29 mouse cellular contexts compared by ENCODE assay signal in the genomic region with DNA sequence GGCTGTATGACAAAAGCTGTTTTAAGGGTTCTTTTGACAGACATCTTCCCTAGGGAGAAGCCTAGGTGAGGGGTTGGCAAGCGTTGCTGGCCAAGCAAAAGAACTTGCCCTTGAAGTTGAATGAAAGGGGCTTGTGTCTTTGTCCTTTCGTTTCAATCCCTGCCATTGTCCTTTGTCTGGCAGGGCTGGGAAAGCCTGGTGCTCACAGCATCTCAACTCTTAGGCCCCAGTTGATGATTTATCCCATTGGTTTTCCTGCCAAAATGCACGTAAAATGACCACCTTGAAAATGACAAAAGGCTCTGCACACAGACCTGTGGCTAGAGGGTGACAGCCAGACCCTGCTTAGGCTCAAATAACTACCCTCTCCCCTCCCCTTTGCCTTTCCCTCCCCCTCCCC.
DNase-seq lines count a peak whose midpoint lies in the region; ATAC-seq and TF ChIP-seq lines count a peak whose summit lies in the region.
"Had no signal": no experiment of that assay in that cellular context is flagged by ENCODE, and none has a peak within 500 bp of the region (broad histone marks: within the 10 kb centered on the region; RNA-seq: fewer than 3 reads in every experiment).

No protein-coding gene starts in this region.

- peaks cover 28% of the 10 kb centered on the region for H3K4me1 ChIP-seq in hindbrain, embryonic 10.5 days (replicated peaks)
- H3K4me1 ChIP-seq in hindbrain, embryonic 14.5 days (replicated peaks; ENCODE audit: control insufficient read depth, insufficient read depth, low read length) = no peaks in the 10 kb centered on the region
- peaks cover 12% of the 10 kb centered on the region for H3K4me1 ChIP-seq in liver, postnatal 0 days (ENCODE audit: insufficient read depth)
- 0 out of 2 replicates have a peak, but pooled peaks cover 10% of the 10 kb centered on the region for H3K4me1 ChIP-seq in liver, embryonic 12.5 days

- H3K9me3 ChIP-seq in hindbrain, embryonic 10.5 days = peaks cover 7% of the 10 kb centered on the region; the same call in 1 of the 2 replicates
- H3K9me3 ChIP-seq in hindbrain, embryonic 14.5 days (ENCODE audit: control insufficient read depth, low read length) = 0 out of 2 replicates have a peak, but pooled peaks cover 6% of the 10 kb centered on the region
- H3K9me3 ChIP-seq in liver, postnatal 0 days (ENCODE audit: low read length) = no peaks in the 10 kb centered on the region
- H3K9me3 ChIP-seq in liver, embryonic 12.5 days (replicated peaks) = no peaks in the 10 kb centered on the region
- H3K9me3 ChIP-seq: embryonic facial prominence, embryonic 12.5 days; hindbrain, embryonic 15.5 days; limb, embryonic 15.5 days had no signal

- no peak for TF ChIP-seq EP300 in liver, postnatal 0 days (IDR thresholded peaks at IDR 0.05; ENCODE audit: low read depth)

- 34% methylated on average over 3 of the region's 3 CpGs for WGBS in hindbrain, embryonic 10.5 days
- WGBS in hindbrain, embryonic 14.5 days = 20% methylated on average over 3 of the region's 3 CpGs
- 62% methylated on average over 3 of the region's 3 CpGs for WGBS in liver, postnatal 0 days (ENCODE audit: insufficient replicate concordance)
- WGBS in liver, embryonic 12.5 days (ENCODE audit: insufficient replicate concordance) = 64% methylated on average over 3 of the region's 3 CpGs

- H3K4me3 ChIP-seq in hindbrain, embryonic 10.5 days = no peak overlapping the region
- H3K4me3 ChIP-seq in hindbrain, embryonic 14.5 days (replicated peaks; ENCODE audit: low read length) = no peak overlapping the region
- H3K4me3 ChIP-seq in liver, postnatal 0 days (ENCODE audit: low read depth, low read length) = no peak overlapping the region
- H3K4me3 ChIP-seq in liver, embryonic 12.5 days = no peak overlapping the region
- H3K4me3 ChIP-seq: embryonic facial prominence, embryonic 12.5 days; forebrain, embryonic 12.5 days; heart, adult 2 months; heart, embryonic 12.5 days; hindbrain, embryonic 15.5 days; limb, embryonic 15.5 days; myocyte; neural tube, embryonic 13.5 days had no signal

- no peak for TF ChIP-seq CTCF in liver, postnatal 0 days (IDR thresholded peaks at IDR 0.05; ENCODE audit: low read depth)

- peak overlapping the region; percentile 35; the same call in 1 of the 2 replicates for H3K27ac ChIP-seq in hindbrain, embryonic 10.5 days
- H3K27ac ChIP-seq in hindbrain, embryonic 14.5 days = no peak overlapping the region
- peak overlapping the region; percentile 85 for H3K27ac ChIP-seq in liver, postnatal 0 days (ENCODE audit: low read depth)
- H3K27ac ChIP-seq in liver, embryonic 12.5 days = no peak overlapping the region
- H3K27ac ChIP-seq: embryonic facial prominence, embryonic 12.5 days; forebrain, embryonic 12.5 days; heart, adult 2 months; hindbrain, embryonic 15.5 days; limb, embryonic 15.5 days; liver, embryonic 14.5 days; neural tube, embryonic 13.5 days had no signal

- H3K36me3 ChIP-seq in hindbrain, embryonic 10.5 days = no peaks in the 10 kb centered on the region
- no peaks in the 10 kb centered on the region for H3K36me3 ChIP-seq in hindbrain, embryonic 14.5 days (replicated peaks; ENCODE audit: control insufficient read depth, insufficient read depth)
- no peaks in the 10 kb centered on the region for H3K36me3 ChIP-seq in liver, postnatal 0 days (replicated peaks; ENCODE audit: insufficient read depth, low read length)
- H3K36me3 ChIP-seq in liver, embryonic 12.5 days = no peaks in the 10 kb centered on the region
- H3K36me3 ChIP-seq: embryonic facial prominence, embryonic 12.5 days; forebrain, embryonic 12.5 days; G1E; heart, embryonic 12.5 days; hindbrain, embryonic 15.5 days; limb, embryonic 15.5 days; neural tube, embryonic 13.5 days had no signal

- no peak overlapping the region for H3K4me2 ChIP-seq in hindbrain, embryonic 14.5 days (replicated peaks)
- H3K4me2 ChIP-seq in liver, postnatal 0 days (ENCODE audit: low read depth, low read length) = no peak overlapping the region
- H3K4me2 ChIP-seq in liver, embryonic 12.5 days = no peak overlapping the region
- H3K4me2 ChIP-seq: embryonic facial prominence, embryonic 12.5 days; forebrain, embryonic 12.5 days; heart, embryonic 12.5 days; hindbrain, embryonic 15.5 days; limb, embryonic 15.5 days; midbrain, embryonic 11.5 days; neural tube, embryonic 13.5 days had no signal

- no peak for DNase-seq in hindbrain, embryonic 10.5 days (ENCODE audit: low spot score)
- DNase-seq in hindbrain, embryonic 14.5 days (ENCODE audit: low spot score) = no peak
- no peak for DNase-seq in liver, postnatal 0 days
- DNase-seq in retina, postnatal 1 day = peak; percentile 60
- DNase-seq in retina, embryonic 14.5 days (ENCODE audit: low spot score) = no peak
- no peak for DNase-seq in urinary bladder, postnatal 25 days (ENCODE audit: low spot score)
- DNase-seq: adrenal gland, postnatal 10 days; cerebellum, adult 11-12 months; cerebellum, adult 9-11 months; embryo, embryonic 11 days; forebrain, postnatal 0 days; heart, adult 2 months; heart, postnatal 4 days; kidney, postnatal 10 days; left cerebral cortex, postnatal 4 days; right cerebral cortex, postnatal 14 days; thymus, postnatal 14 days had no signal

- no peak overlapping the region for H3K9ac ChIP-seq in hindbrain, embryonic 14.5 days
- H3K9ac ChIP-seq in liver, postnatal 0 days (replicated peaks) = no peak overlapping the region
- H3K9ac ChIP-seq in liver, embryonic 12.5 days = no peak overlapping the region
- H3K9ac ChIP-seq: embryonic facial prominence, embryonic 12.5 days; forebrain, embryonic 12.5 days; forebrain, postnatal 0 days; heart, embryonic 12.5 days; hindbrain, embryonic 15.5 days; limb, embryonic 15.5 days; liver, embryonic 14.5 days; neural tube, embryonic 13.5 days had no signal

- no peak for ATAC-seq in hindbrain, embryonic 14.5 days (ENCODE audit: low FRiP score)
- no peak for ATAC-seq in liver, postnatal 0 days
- no peak for ATAC-seq in liver, embryonic 12.5 days
- ATAC-seq: forebrain, postnatal 0 days; inflammation-experienced regulatory T-cells, adult 6 months had no signal

- no peaks in the 10 kb centered on the region for H3K27me3 ChIP-seq in hindbrain, embryonic 10.5 days (ENCODE audit: insufficient read depth, poor library complexity, severe bottlenecking)
- no peaks in the 10 kb centered on the region for H3K27me3 ChIP-seq in hindbrain, embryonic 14.5 days (ENCODE audit: control insufficient read depth, insufficient read depth, low read length)
- H3K27me3 ChIP-seq in liver, postnatal 0 days (ENCODE audit: insufficient read depth, low read length) = no peaks in the 10 kb centered on the region
- H3K27me3 ChIP-seq in liver, embryonic 12.5 days (replicated peaks) = 0 out of 2 replicates have a peak, but pooled peaks cover 3% of the 10 kb centered on the region
- H3K27me3 ChIP-seq: embryonic facial prominence, embryonic 12.5 days; forebrain, embryonic 12.5 days; hindbrain, embryonic 15.5 days; limb, embryonic 15.5 days; neural tube, embryonic 13.5 days had no signal

Comparison
In these comparisons a context has a peak if more than half of its experiments do, and no peak if none do; other contexts are left out.
1. H3K27ac ChIP-seq: peak in hindbrain, embryonic 10.5 days (single experiment) and liver, postnatal 0 days (single experiment); none in hindbrain, embryonic 14.5 days (single experiment) and liver, embryonic 12.5 days (single experiment).